Mouse (Mus musculus) CD4-positive, CD25-positive, alpha-beta regulatory T cell, adult 2 months (primary cell): Measurements from ENCODE around the gene Cd164.

Experiments used
- DNase-seq: peaks from one replicate; pipeline ENCODE4 v3.0.0-alpha.2; 2012; ENCODE audit warnings: low read depth, low spot score

Cd164 gene

GRCm38 (mm10) chr10:41518981-41519618, at the start of gene Cd164:
Gene Cd164, plus strand, starts transcription at chr10:41519414.
- DNase-seq, result peak; percentile 96

- no peak for DNase-seq
Measured at GRCm38 (mm10) chr10:41470693-41471092, 48.5 kb upstream of the Cd164 start.

DNA sequence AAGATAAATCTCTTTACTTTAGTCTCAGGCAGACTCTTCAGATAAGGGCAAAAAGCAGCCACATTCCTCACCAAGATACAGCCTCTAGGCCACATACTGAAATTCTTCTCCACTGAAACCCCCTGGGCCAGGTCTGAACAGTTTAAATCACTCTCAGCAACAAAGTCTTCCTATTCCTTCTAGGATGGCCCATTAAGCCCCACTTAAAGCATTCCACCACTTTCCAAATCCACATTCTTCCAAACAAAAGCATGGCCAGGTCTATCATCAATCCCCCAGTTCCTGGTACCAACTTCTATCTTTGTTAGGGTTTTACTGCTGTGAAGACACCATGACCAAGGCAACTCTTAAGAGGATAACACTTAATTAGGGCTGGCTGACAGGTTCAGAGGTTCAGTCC, 46.7 kb upstream of the Cd164 start:
- DNase-seq, result no peak

DNA sequence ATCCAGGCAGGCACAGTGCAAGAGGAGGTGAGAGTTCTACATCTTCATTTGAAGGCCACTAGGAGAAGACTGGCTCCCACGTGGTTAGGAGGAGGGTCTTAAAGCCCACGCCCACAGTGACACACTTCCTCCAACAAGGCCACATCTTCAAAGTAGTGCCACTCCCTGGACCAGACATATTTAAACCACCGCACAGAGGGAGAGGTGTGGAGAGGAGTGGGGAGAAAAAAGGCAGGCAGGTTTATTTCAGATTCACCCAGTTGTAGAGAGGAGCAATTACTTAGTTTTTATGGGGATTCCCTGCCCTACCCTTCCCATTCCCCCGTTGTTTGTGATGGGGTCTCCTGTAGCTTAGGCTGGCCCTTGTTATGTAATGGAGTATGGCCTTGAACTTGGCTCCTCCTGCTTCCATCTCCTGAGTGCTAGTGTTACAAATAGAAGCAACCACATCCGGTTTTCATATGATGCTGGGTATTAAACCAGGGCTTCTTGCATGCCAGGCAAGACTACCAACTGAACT, 46.2 kb upstream of the Cd164 start:
- peak; percentile 55 for DNase-seq

DNA sequence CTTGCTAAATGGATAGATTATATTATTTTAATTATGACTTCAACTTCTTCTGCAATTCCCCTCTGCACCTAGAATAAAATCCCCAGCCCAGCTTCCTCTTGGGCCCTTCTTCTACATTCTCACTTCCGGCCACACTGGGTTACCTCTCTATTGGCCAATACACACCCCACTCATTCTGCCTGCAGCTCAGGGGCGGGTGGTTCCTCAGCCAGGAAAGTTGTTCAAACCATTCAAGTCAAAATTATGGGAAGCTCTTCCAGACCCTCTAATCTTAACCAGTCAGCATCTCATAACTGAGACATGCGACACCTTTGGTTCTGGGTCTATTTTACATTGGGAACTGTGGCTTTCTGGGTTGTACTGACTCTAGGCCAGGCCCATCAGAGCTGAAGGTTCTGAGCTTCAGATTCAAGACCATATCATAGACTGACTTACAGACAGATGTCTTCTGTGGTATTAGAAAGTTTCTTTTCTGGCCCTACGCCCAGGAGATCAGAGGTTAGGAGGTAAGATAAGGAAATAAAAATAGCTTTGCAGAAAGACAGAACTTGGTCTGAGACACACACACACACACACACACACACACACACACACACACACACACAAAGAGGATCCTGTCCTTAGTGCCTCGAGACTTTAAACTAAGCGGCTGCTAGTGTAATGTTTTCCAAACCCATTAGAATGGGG, 45.3 kb upstream of the Cd164 start:
- peak; percentile 69 for DNase-seq

- DNase-seq, result no peak
Measured at GRCm38 (mm10) chr10:41474981-41475391, 44.2 kb upstream of the Cd164 start.

DNA sequence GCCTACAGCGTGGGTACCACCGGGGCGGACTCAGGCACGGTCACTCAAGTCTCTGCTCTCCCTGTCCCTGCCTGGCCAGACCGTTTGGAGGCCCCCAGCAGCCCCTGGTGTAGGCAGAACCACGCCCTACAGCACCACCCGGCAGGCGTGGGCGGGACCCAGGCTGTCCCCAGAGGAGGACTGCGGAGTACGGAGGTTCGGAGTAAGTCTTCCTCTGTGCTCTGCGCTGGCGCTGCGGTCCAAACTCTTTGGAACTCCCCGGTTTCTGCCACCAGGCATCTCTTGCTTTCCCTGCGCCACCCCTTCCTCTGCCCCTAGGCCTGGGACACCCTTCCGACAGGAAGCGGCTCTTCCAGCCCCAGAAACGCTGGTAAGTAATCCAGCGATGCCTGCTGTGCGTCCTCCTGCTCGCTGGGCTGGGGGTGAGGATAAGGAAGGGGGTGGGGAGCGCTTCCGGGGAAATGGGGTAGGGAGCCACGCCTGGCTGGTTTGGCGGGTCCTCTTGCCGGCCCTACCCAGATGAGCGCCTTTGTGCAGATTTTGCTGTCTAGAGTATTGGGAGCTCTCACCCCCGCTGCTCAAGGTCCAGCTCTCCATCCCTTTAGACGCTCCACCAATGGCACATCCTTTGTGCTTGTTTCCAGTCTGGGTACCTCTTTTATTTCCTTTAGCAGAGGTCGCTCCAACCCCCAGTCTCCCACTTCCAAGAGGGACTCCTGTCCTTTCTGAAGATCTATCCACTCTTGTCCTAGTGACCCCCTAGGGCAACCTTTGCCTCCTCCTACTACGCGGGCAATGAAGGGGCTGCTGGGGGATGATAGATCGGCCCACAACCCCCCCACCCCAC, 42.8 kb upstream of the Cd164 start, which contains the start of gene Mical1:
Mical1 (plus strand) TSS at position 144 of the 847 bp plus-strand sequence.
- DNase-seq, result peak; percentile 82

DNA sequence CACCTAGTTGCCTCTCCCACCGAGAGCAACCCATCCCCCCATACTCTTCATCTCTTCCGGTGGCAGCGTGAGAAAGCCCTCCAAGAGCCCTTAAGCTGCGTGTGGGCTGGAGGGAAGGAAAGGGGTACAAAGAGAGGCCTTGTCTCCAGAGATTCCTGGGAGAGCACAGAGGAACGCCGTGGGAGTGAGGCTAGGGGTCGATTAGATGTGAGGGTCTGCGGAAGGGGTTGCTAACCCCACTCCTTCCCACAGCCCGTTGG, 42.3 kb upstream of the Cd164 start:
- no peak for DNase-seq

DNA sequence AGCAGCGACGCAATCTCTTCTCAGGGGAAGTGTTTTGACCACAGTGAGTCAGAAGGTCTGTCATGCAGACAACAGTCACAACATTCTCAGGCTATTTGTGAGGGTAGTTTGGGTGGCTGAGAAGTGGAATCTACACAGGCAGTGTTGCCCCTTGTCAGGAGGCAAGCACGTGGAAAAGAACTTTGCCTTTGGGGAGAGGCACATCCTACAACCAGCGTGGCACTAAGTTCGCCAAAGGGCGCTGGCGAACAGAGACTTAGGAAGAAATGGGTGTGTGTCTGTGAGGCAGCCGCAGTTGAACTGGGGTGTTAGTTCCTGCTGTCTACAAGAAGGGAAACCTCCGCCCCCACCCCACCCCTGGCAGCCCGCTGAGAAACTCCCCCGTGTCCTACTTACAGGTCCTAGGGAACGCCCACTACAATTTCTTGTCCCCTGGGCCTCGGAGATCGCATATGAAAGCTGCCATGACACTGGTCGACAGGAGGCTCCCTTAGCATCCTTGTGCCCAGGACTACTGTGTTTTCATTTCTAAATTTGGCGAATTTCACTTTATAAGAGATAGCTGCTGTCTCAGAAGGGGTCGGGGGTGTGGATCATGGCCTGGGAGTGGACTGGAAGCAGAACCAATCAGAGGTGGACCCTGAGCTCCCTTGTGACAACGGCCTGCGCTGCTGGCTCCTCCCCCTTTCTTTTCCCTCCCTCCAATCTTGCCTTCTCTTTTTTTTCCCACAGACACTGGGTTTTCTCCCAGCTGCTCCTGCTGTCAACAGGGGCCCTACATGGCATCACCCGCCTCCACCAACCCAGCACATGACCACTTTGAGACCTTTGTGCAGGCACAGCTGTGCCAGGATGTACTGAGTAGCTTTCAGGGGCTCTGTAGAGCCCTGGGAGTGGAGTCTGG, 41.7 kb upstream of the Cd164 start:
- DNase-seq, result peak; percentile 67

- DNase-seq, result no peak
Measured at GRCm38 (mm10) chr10:41479961-41480360, 39.3 kb upstream of the Cd164 start.

- DNase-seq, result no peak
Measured at GRCm38 (mm10) chr10:41480938-41481880, 38.0 kb upstream of the Cd164 start.

GRCm38 (mm10) chr10:41482446-41482845, 36.8 kb upstream of the Cd164 start:
- no peak for DNase-seq

DNA sequence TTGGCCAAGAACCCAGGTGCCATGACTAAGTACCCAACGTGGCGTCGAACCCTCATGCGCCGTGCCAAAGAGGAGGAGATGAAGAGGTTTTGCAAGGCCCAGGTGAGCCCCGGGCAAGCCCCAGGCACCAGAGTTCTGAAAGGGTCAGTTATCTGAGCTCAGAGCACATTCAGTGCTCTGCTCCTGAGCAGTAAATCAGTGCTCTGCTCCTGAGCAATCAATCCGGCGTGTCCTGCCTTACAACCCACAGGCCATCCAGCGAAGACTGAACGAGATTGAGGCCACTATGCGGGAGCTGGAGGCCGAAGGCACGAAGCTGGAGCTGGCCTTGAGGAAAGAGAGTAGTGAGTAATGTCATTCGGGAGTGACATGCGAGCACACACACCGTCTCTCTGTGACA, 33.4 kb upstream of the Cd164 start:
- no peak for DNase-seq

- DNase-seq, result no peak
Measured at GRCm38 (mm10) chr10:41486506-41487170, 32.6 kb upstream of the Cd164 start.

DNA sequence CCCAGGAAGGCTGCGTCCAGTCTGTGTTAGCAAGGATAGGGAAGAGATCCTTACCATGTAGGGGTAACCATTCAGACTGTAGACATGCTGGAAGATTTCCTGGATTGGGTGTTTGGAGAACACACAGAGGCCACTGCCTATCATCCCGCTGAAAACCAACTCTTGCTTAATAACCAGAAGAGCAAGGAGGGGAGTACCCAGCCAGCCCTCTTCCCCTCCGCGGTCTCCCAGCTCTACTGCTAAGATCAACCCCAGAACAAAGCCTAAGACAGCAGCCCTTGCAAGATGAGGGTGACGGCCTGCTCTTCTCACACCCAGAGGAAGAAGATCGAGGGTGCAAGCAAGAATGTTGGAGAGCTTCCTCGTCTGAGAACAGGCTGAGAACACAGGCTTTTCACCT, 30.3 kb upstream of the Cd164 start:
- peak; percentile 29 for DNase-seq

GRCm38 (mm10) chr10:41489294-41489693, 29.9 kb upstream of the Cd164 start:
- DNase-seq, result peak; percentile 24

DNA sequence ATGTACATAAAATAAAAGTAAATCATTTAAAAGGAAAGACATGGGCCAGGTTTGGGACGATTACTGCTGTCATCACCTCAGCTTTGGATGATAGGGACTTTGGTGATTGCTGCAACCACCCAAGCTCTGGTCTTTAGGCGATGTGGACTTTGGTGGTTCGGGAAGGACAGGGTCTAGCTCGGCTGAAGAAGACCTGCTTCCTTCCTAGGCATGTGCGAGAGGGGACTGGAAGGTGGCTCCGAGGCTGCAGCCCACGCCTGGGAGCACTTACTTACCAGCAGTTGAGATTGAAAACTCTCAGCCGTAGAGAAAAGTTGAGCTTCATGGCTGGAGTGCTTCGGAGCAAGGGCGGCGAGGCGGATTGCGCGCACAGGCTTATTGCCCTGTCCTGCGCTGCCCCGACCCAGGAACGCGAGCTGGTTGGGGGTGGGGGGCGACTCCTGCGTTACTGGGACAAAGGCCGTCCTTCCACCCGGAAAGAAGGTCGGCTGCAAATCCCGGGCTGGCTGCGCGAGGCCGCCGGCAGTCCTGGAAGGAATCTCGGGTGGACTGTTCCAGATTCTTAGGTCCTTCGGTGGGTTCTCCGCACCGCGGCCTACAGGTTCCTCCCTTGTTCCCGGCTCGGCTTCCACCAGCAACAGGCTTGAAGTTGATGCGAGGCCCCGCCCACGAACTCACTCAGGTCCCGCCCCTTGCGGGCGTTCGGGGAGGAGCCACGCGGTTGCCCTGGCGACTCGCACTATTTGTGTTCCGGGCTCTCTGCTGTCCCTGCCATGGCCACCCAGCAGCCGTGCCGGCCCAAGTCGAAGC, 29.3 kb upstream of the Cd164 start, which contains the start of the genes Smpd2 and Ppil6:
Smpd2 (minus strand) TSS at position 662 of the 810 bp plus-strand sequence.
Ppil6 (plus strand) TSS at position 732 of the 810 bp plus-strand sequence.
- peak; percentile 94 for DNase-seq

GRCm38 (mm10) chr10:41490518-41490873, 28.7 kb upstream of the Cd164 start:
- no peak for DNase-seq

DNA sequence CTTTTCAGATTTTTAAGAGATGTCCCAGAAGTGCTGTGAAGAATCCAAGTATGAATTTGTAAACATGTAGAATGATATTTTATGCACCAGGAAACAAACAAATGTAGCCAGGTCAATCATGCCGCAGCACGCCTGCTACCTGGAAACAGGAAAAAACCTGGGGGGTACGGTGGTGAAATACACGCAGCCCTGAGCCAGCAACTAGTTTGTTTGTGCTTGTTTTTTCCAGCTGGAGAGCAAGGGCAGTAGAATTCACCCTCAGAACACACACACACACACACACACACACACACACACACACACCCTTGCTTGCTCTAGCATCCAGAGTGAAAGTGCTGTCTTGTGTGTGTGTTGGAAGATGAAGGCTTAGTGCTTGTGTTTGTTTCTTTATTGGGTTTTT, 28.1 kb upstream of the Cd164 start:
- peak; percentile 33 for DNase-seq
